Mouse (Mus musculus) liver, adult 2 months (tissue): Measurements from ENCODE around the gene Aida. TPM values are rescaled to one million over a fixed set of nuclear protein-coding genes. Genes with fewer than 3 reads are reported as not detected.

Experiments used
- DNase-seq: peaks from one replicate; pipeline ENCODE4 v3.0.0-alpha.2; 2011; ENCODE audit warnings: low read depth, low spot score; ENCODE audit errors: extremely low read depth
- H3K27ac ChIP-seq: fragments of 200-500 bp; replicated peaks from 2 replicates; pipeline ENCODE4 v1.5.1; 2012; ENCODE audit warnings: low read depth, mild to moderate bottlenecking, control low read depth, inconsistent platforms, low read length; ENCODE audit not compliant: insufficient read depth
- H3K27me3 ChIP-seq: fragments of 200-500 bp; 2 replicates; pipeline ENCODE4 v1.6.1; 2012; ENCODE audit warnings: mild to moderate bottlenecking, moderate library complexity, low read length, inconsistent platforms; ENCODE audit not compliant: control insufficient read depth, insufficient read depth
- H3K36me3 ChIP-seq: fragments of 200-500 bp; 2 replicates; pipeline ENCODE4 v1.6.1; 2012; ENCODE audit warnings: low read length, inconsistent platforms; ENCODE audit not compliant: control insufficient read depth, insufficient read depth
- H3K4me1 ChIP-seq: fragments of 200-500 bp; 2 replicates; pipeline ENCODE4 v1.6.1; 2011; ENCODE audit warnings: low read length; ENCODE audit not compliant: control insufficient read depth, insufficient read depth
- H3K4me3 ChIP-seq: fragments of 200-500 bp; 2 replicates; pipeline ENCODE4 v1.5.1; 2011; ENCODE audit warnings: low read depth, mild to moderate bottlenecking, control low read depth, low read length, moderate library complexity; ENCODE audit not compliant: insufficient read depth
- H3K79me2 ChIP-seq: fragments of 200-500 bp; 2 replicates; pipeline ENCODE4 v1.6.1; 2012; ENCODE audit warnings: inconsistent platforms, mild to moderate bottlenecking, low read length, moderate library complexity; ENCODE audit not compliant: control insufficient read depth, insufficient read depth
- H3K9ac ChIP-seq: fragments of 200-500 bp; 2 replicates; pipeline ENCODE4 v1.6.1; 2012; ENCODE audit warnings: low read depth, mild to moderate bottlenecking, control low read depth, inconsistent platforms, low read length
- CTCF ChIP-seq: fragments of 200-500 bp; IDR thresholded peaks from 2 replicates; pipeline ENCODE4 v1.5.1; 2011; ENCODE audit warnings: low read depth, low read length, control low read depth
- POLR2A ChIP-seq: fragments of 200-500 bp; IDR thresholded peaks from 2 replicates; pipeline ENCODE4 v1.6.1; 2011; ENCODE audit warnings: low read length, control low read depth; ENCODE audit not compliant: insufficient read depth; ENCODE audit errors: extremely low read depth
- WGBS: fragments of 180-500 bp; shearing (Covaris S2); methylation state at CpG from one replicate; pipeline ENCODE4 v1.1.7; 2018; 5-methylcytosine and 5-hydroxymethylcytosine counted together
- polyA plus RNA-seq: library from polyadenylated mRNA; depleted of rRNA; stranded (reverse); fragments of >200 nt; gene quantifications from 2 replicates; pipeline ENCODE4 v1.2.3, GENCODE M21; 2012; rRNA removed
- total RNA-seq: library from RNA; depleted of rRNA; stranded (reverse); fragments of >200 nt; gene quantifications from 2 replicates; pipeline ENCODE4 v1.2.3, GENCODE M21; 2014; rRNA removed

Aida gene
- total and polyA plus RNA-seq, 2 experiments: 3.6 to 10.8 TPM

- under 1% methylated on average over 56 of the region's 56 CpGs for WGBS
- Histone ChIP-seq H3K27me3 (no peaks in the 10 kb centered on the region), H3K36me3 (peaks cover 28% of the 10 kb centered on the region), H3K4me1 (peaks cover 9% of the 10 kb centered on the region; the same call in 1 of the 2 replicates), H3K79me2 (peaks cover 19% of the 10 kb centered on the region; the same call in 1 of the 2 replicates), H3K9ac (peak overlapping the region; percentile 99), H3K27ac (peak overlapping the region; percentile 91), H3K4me3 (peak overlapping the region; percentile 94)
- peak; percentile 41 for DNase-seq
- TF ChIP-seq POLR2A (no peak), CTCF (no peak)
Observed at GRCm38 (mm10) chr1:183368601-183369400, 72.4 kb downstream of the Aida start.

DNA sequence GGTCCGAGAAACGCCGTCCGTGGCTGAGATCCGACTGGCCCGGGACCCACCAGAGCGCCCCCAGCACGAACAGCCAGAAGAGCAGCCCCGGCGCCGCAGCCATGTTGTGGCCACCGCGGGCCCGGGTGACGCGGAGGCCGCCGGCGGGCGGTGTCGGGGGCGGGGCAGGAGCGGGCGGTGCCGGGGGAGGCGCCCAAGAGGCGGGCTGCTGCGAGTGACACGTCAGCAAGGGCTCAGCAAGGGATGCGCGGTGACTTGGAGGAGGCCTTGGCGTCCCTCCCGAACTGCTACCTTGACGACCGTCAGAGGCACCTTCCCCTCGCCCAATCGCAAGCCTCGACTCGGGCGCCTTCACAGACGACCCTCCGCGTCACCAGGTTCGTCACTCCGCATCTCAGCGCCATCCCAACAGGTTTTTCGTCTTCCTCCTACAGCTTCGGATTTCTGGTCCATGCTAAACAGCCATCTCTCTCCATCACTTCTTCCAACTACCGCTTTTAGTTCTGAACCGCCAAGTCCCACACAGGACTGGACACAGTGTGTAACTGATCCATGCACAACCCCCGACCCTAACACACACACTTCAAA, 73.1 kb downstream of the Aida start, which contains the start of gene Mia3:
TSS of gene Mia3 (minus strand) at position 127 of the 588 bp plus-strand sequence.
- WGBS: under 1% methylated on average over 51 of the region's 51 CpGs
- peak within 1 kb of the TSS; percentile 91 for H3K27ac ChIP-seq
- H3K79me2 ChIP-seq: peaks cover 19% of the 10 kb centered on the region; the same call in 1 of the 2 replicates
- peaks cover 9% of the 10 kb centered on the region; the same call in 1 of the 2 replicates for H3K4me1 ChIP-seq
- H3K36me3 ChIP-seq: peaks cover 21% of the 10 kb centered on the region
- TF ChIP-seq POLR2A (peak; percentile 87), CTCF (no peak)
- H3K4me3 ChIP-seq: peak within 1 kb of the TSS; percentile 94
- no peaks in the 10 kb centered on the region for H3K27me3 ChIP-seq
- DNase-seq: peak; percentile 84
- peak within 1 kb of the TSS; percentile 99 for H3K9ac ChIP-seq

GRCm38 (mm10) chr1:183374728-183375127, 78.3 kb downstream of the Aida start:
- Histone ChIP-seq H3K27me3 (no peaks in the 10 kb centered on the region), H3K4me1 (peaks cover 14% of the 10 kb centered on the region), H3K79me2 (no peaks in the 10 kb centered on the region), H3K4me3 (no peak overlapping the region), H3K36me3 (no peaks in the 10 kb centered on the region), H3K9ac (no peak overlapping the region), H3K27ac (no peak overlapping the region)
- 92% methylated on average over 5 of the region's 5 CpGs for WGBS
- TF ChIP-seq POLR2A: no peak
- peak; percentile 18; the same call in 1 of the 2 replicates for TF ChIP-seq CTCF
- no peak for DNase-seq

Other genes starting within 250 kb of the Aida start
- gene Disp1, start 75.1 kb upstream of the Aida start, total RNA-seq: 0.83 and 1.1 TPM in 2 replicates
- 1.9 and 3.4 TPM in 2 replicates for gene Disp1, start 75.1 kb upstream of the Aida start, polyA plus RNA-seq
- 26.7 and 29.5 TPM in 2 replicates for gene Brox, start 679 bp downstream of the Aida start, total RNA-seq
- gene Brox, start 679 bp downstream of the Aida start, polyA plus RNA-seq: 7.1 and 8.2 TPM in 2 replicates
- 213 and 348 TPM in 2 replicates for gene Mia3, start 73.0 kb downstream of the Aida start, total RNA-seq
- 113 and 118 TPM in 2 replicates for gene Mia3, start 73.0 kb downstream of the Aida start, polyA plus RNA-seq
- gene Taf1a, start 92.4 kb downstream of the Aida start, total RNA-seq: 6.7 and 7.7 TPM in 2 replicates
- 1.9 and 3.3 TPM in 2 replicates for gene Taf1a, start 92.4 kb downstream of the Aida start, polyA plus RNA-seq
- 0.18 and 2.1 TPM in 2 replicates for gene Hhipl2, start 121.6 kb downstream of the Aida start, total RNA-seq
- gene Hhipl2, start 121.6 kb downstream of the Aida start, polyA plus RNA-seq: 0.10 and 1.9 TPM in 2 replicates